Mouse (Mus musculus): ENCODE data around the gene Olfr1057.
"Not testable (repeated sequence)": the region's sequence is repeated elsewhere in the genome, so short reads cannot be mapped to it uniquely, and the experiment has no call there.

The Olfr1057 gene

DNA sequence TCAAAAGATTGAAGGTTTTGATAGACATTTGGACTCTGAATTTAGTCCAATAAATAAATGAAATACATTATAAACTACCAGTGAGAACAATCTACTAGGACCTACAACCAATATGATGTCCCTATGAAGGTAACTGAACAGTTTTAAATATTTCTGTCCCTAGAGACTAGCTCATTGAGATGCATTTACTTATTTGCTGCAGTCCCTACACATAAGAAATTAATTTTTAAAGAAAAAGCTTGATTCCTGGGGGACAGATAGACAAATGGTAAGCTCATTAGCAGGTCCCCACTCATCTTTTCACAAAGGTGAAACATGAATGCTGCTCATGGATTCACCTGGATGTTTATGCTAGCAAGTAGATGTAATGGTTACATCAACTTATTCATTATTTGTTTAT lies at the start of gene Olfr1057:
TSS of gene Olfr1057 (minus strand) at position 101 of the 400 bp plus-strand sequence.
- in situ Hi-C loops (cut with MboI, MseI) = no loop called here

DNA sequence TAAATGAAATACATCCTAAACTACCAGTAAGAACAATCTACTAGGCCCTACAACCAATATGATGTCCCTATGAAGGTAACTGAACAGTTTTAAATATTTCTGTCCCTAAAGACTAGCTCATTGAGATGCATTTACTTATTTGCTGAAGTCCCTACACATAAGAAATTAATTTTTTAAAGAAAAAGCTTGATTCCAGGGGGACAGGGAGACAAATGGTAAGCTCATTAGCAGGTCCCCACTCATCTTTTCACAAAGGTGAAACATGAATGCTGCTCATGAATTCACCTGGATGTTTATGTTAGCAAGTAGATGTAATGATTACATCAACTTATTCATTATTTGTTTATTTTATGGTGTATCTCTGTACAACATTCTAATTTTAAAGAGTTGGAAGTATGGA lies 48.5 kb upstream of the Olfr1057 start, which contains the start of gene Olfr1062:
TSS of gene Olfr1062 (minus strand) at position 101 of the 400 bp plus-strand sequence.
- in situ Hi-C loops (cut with MboI, MseI) = not testable (repeated sequence)

GRCm38 (mm10) chr2:86413950-86414349 lies 35.8 kb upstream of the Olfr1057 start, which contains the start of gene Olfr1061:
Olfr1061 (minus strand) TSS chr2:86414050.
- in situ Hi-C loops (cut with MboI, MseI) = no loop called here

DNA sequence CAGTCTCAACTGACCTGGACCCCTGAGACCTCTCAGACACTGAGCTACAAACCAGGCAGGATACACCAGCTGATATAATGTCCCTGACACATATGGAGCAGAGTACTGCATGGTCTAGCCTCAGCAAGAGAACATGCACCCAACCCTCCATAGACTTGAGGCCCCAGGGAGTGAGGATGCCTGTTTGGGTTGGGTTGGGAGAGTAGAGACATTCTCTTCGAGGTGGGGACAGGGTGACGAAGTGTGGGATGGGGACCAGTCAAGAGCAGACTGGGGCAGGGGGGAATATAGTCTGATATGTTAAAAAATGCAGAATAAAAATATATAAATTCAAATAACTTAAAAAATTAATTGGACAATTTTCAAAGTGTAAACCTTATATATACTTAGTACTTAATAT lies 16.9 kb upstream of the Olfr1057 start:
- in situ Hi-C loops (cut with MboI, MseI) = no loop called here

DNA sequence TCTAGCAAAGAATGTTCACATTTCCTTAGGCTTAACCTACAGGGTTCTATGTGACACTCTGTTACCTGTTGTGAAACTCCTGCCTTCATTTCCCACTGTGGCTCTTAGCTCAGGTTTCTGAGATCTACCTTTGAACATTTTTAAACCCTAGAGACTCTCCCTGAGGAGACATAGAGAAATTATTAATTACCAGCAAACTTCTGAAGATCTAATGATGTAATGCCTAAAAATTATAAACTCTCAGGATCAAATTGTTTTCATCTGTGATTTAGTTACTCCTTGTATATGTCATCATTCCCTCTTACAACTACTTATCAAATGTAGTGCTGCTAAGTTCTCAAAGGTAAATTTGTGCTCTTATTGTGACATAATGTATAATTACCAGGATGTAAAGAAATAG lies 10.3 kb upstream of the Olfr1057 start, which contains the start of gene Olfr1058:
TSS of gene Olfr1058 (minus strand) at position 101 of the 400 bp plus-strand sequence.
- in situ Hi-C loops (cut with MboI, MseI) = not testable (repeated sequence)

GRCm38 (mm10) chr2:86366342-86366741 lies 11.9 kb downstream of the Olfr1057 start:
- in situ Hi-C loops (cut with MboI, MseI) = not testable (repeated sequence)

- in situ Hi-C loops (cut with MboI, MseI) = no loop called here
Measured at GRCm38 (mm10) chr2:86362369-86362768, 15.8 kb downstream of the Olfr1057 start, which contains the start of gene Olfr1056. Olfr1056 (minus strand) TSS chr2:86362469.

DNA sequence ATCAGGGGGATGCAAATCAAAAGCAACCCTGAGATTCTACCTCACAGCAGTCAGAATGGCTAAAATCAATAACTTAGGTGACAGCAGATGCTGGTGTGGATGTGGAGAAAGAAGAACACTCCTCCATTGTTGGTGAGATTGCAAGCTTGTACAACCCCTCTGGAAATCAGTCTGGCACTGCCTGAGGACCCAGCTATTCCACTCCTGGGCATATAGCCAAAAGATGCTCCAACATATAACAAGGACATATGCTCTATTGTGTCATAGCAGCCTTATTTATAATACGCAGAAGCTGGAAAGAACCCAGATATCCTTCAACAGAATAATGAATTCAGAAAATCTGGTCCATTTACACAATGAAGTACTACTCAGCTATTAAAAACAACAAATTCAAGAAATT lies 26.4 kb downstream of the Olfr1057 start:
- in situ Hi-C loops (cut with MboI, MseI) = not testable (repeated sequence)

DNA sequence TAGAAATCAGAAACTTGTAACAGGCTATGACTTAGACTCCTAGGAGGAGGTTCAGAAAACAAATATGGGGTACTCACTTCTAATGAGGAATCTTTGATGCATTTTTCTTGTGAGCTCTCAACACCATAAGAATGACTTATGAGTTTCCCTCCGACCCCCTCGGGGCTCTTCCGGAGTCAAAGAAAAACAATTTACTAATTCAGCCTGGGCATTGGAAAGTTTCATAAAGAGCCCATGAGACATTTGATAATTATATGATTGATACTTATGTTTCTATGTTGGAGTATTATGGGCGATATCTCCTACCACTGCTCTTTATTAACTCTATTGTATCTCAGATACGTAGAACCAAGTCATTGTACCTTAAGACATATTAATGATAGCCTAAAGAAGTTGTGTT lies 28.0 kb downstream of the Olfr1057 start, which contains the start of gene Olfr1055:
TSS of gene Olfr1055 (minus strand) at position 101 of the 400 bp plus-strand sequence.
- in situ Hi-C loops (cut with MboI, MseI) = no loop called here

- in situ Hi-C loops (cut with MboI, MseI) = no loop called here
Measured at GRCm38 (mm10) chr2:86335333-86335732, 42.9 kb downstream of the Olfr1057 start, which contains the start of gene Olfr1054. Olfr1054 (minus strand) TSS chr2:86335433.

Measured in T-helper 1 cell (primary cell).